Mouse (Mus musculus): Measurements from ENCODE around the gene Asap3. TPM values are rescaled to one million over a fixed set of nuclear protein-coding genes. Genes with fewer than 3 reads are reported as not detected.

Gene Asap3
- polyA plus RNA-seq, 1 experiment from 2014 or later: 1.6 TPM

DNA sequence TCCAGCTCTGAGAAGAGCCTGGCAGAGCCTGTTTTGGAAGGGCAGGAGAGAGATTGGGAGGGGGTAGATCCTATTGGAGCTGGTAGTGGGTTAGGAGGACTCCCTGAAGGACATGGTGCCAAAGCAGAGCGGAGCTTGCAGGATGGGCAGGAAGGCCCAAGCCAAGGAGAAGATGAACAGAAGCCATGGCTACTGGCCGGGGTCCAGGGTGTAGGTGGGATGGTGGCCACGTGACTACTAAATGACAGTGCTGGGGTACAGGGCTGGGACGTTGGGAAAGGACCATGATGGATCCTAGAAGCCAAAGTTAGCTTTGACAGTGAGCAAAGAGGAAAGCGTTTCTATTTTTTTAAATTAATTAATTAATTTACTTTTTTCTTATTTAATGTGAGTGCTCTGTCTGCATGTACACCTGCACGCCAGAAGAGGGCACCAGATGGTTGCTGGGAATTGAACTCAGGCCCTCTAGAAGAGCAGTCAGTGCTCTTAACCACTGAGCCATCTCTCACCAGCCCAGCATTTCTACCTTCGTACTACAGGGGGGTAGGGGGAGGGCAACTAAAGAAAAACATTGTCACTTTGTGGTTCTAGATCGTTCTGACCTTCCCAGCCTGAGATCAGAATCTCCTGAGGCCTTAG is 36.0 kb downstream of the Asap3 start:
- H3K4me2 ChIP-seq (replicated peaks; ENCODE audit: low read depth): no peak overlapping the region
- DNase-seq (ENCODE audit: low spot score) (peak; percentile 59), ATAC-seq (ENCODE audit: low FRiP score, low TSS enrichment) (no peak)
- H3K9me3 ChIP-seq (ENCODE audit: control insufficient read depth, low read length): no peaks in the 10 kb centered on the region
- no peak overlapping the region for H3K9ac ChIP-seq (ENCODE audit: low read length)
- no peak overlapping the region for H3K4me3 ChIP-seq (ENCODE audit: low read depth, low read length)
- no peak for TF ChIP-seq EP300 (optimal IDR thresholded peaks at IDR 0.05)
- TF ChIP-seq CTCF (IDR thresholded peaks at IDR 0.05; ENCODE audit: low read depth): peak; percentile 77
- H3K4me1 ChIP-seq (replicated peaks; ENCODE audit: control insufficient read depth, insufficient read depth): 0 out of 2 replicates have a peak, but pooled peaks cover under 1% of the 10 kb centered on the region
- WGBS: 50% methylated on average over 8 of the region's 8 CpGs
- H3K27ac ChIP-seq (replicated peaks): no peak overlapping the region
- H3K36me3 ChIP-seq (ENCODE audit: control insufficient read depth, insufficient read depth, low read length): no peaks in the 10 kb centered on the region
- H3K27me3 ChIP-seq (ENCODE audit: control insufficient read depth, insufficient read depth, low read length): no peaks in the 10 kb centered on the region

- H3K9me3 ChIP-seq (ENCODE audit: control insufficient read depth, low read length): no peaks in the 10 kb centered on the region
- no peaks in the 10 kb centered on the region for H3K36me3 ChIP-seq (ENCODE audit: control insufficient read depth, insufficient read depth, low read length)
- DNase-seq (ENCODE audit: low spot score): no peak
- no peak overlapping the region for H3K9ac ChIP-seq (ENCODE audit: low read length)
- no peak overlapping the region for H3K27ac ChIP-seq (replicated peaks)
- no peak for TF ChIP-seq CTCF (IDR thresholded peaks at IDR 0.05; ENCODE audit: low read depth)
- no peak for TF ChIP-seq EP300 (optimal IDR thresholded peaks at IDR 0.05)
- H3K4me3 ChIP-seq (ENCODE audit: low read depth, low read length): no peak overlapping the region
- 0 out of 2 replicates have a peak, but pooled peaks cover 2% of the 10 kb centered on the region for H3K4me1 ChIP-seq (replicated peaks; ENCODE audit: control insufficient read depth, insufficient read depth)
- 84% methylated on average over 7 of the region's 7 CpGs for WGBS
- H3K27me3 ChIP-seq (ENCODE audit: control insufficient read depth, insufficient read depth, low read length): no peaks in the 10 kb centered on the region
- no peak overlapping the region for H3K4me2 ChIP-seq (replicated peaks; ENCODE audit: low read depth)
- no peak for ATAC-seq (ENCODE audit: low FRiP score, low TSS enrichment)
These were observed 36.6 kb downstream of the Asap3 start for GRCm38 (mm10) chr4:136242728-136243127.

- Histone ChIP-seq H3K4me2 (replicated peaks; ENCODE audit: low read depth) (no peak overlapping the region), H3K27ac (replicated peaks) (no peak overlapping the region), H3K9me3 (ENCODE audit: control insufficient read depth, low read length) (no peaks in the 10 kb centered on the region), H3K27me3 (ENCODE audit: control insufficient read depth, insufficient read depth, low read length) (no peaks in the 10 kb centered on the region), H3K4me1 (replicated peaks; ENCODE audit: control insufficient read depth, insufficient read depth) (0 out of 2 replicates have a peak, but pooled peaks cover 2% of the 10 kb centered on the region), H3K36me3 (ENCODE audit: control insufficient read depth, insufficient read depth, low read length) (no peaks in the 10 kb centered on the region), H3K4me3 (ENCODE audit: low read depth, low read length) (no peak overlapping the region), H3K9ac (ENCODE audit: low read length) (no peak overlapping the region)
- no peak for DNase-seq (ENCODE audit: low spot score)
- no peak for TF ChIP-seq EP300 (optimal IDR thresholded peaks at IDR 0.05)
- no peak for TF ChIP-seq CTCF (IDR thresholded peaks at IDR 0.05; ENCODE audit: low read depth)
- ATAC-seq (ENCODE audit: low FRiP score, low TSS enrichment): no peak
- WGBS: 78% methylated on average over 7 of the region's 7 CpGs
These were observed 38.0 kb downstream of the Asap3 start for GRCm38 (mm10) chr4:136244208-136244607.

- Histone ChIP-seq H3K4me2 (replicated peaks; ENCODE audit: low read depth) (no peak overlapping the region), H3K9me3 (ENCODE audit: control insufficient read depth, low read length) (no peaks in the 10 kb centered on the region), H3K4me3 (ENCODE audit: low read depth, low read length) (no peak overlapping the region), H3K27ac (replicated peaks) (no peak overlapping the region), H3K4me1 (replicated peaks; ENCODE audit: control insufficient read depth, insufficient read depth) (0 out of 2 replicates have a peak, but pooled peaks cover 5% of the 10 kb centered on the region), H3K9ac (ENCODE audit: low read length) (no peak overlapping the region), H3K27me3 (ENCODE audit: control insufficient read depth, insufficient read depth, low read length) (no peaks in the 10 kb centered on the region), H3K36me3 (ENCODE audit: control insufficient read depth, insufficient read depth, low read length) (no peaks in the 10 kb centered on the region)
- WGBS: 60% methylated on average over 5 of the region's 5 CpGs
- DNase-seq (ENCODE audit: low spot score) (no peak), ATAC-seq (ENCODE audit: low FRiP score, low TSS enrichment) (no peak)
- TF ChIP-seq CTCF (IDR thresholded peaks at IDR 0.05; ENCODE audit: low read depth) (no peak), EP300 (optimal IDR thresholded peaks at IDR 0.05) (no peak)
These were observed 39.5 kb downstream of the Asap3 start for GRCm38 (mm10) chr4:136245681-136246080.

GRCm38 (mm10) chr4:136246568-136246969 is 40.4 kb downstream of the Asap3 start:
- 13% methylated on average over 12 of the region's 12 CpGs for WGBS
- ATAC-seq (ENCODE audit: low FRiP score, low TSS enrichment): no peak
- 0 out of 2 replicates have a peak, but pooled peaks cover 5% of the 10 kb centered on the region for H3K4me1 ChIP-seq (replicated peaks; ENCODE audit: control insufficient read depth, insufficient read depth)
- no peaks in the 10 kb centered on the region for H3K9me3 ChIP-seq (ENCODE audit: control insufficient read depth, low read length)
- DNase-seq (ENCODE audit: low spot score): peak; percentile 45
- H3K27me3 ChIP-seq (ENCODE audit: control insufficient read depth, insufficient read depth, low read length): no peaks in the 10 kb centered on the region
- peak overlapping the region; percentile 92 for H3K4me2 ChIP-seq (replicated peaks; ENCODE audit: low read depth)
- H3K36me3 ChIP-seq (ENCODE audit: control insufficient read depth, insufficient read depth, low read length): no peaks in the 10 kb centered on the region
- H3K27ac ChIP-seq (replicated peaks): no peak overlapping the region
- no peak overlapping the region for H3K4me3 ChIP-seq (ENCODE audit: low read depth, low read length)
- no peak for TF ChIP-seq EP300 (optimal IDR thresholded peaks at IDR 0.05)
- no peak for TF ChIP-seq CTCF (IDR thresholded peaks at IDR 0.05; ENCODE audit: low read depth)
- H3K9ac ChIP-seq (ENCODE audit: low read length): no peak overlapping the region

DNA sequence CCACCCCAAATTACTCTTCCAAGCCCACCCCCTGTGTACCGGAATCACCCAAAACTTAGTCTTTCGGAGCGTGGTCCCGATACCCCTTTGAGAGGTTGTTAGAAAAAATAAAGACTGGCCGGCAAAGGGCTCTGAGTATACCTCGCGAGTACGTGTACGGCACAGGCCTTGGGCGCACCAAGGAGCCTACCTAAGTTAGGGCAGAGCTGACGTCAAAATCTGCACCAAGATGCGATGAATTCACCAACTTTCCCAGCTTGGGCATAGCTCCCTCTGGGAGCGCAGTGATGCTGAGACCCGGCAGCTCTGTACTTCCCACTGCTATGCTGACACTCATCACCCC is 41.2 kb downstream of the Asap3 start:
- H3K4me1 ChIP-seq (replicated peaks; ENCODE audit: control insufficient read depth, insufficient read depth): 0 out of 2 replicates have a peak, but pooled peaks cover 5% of the 10 kb centered on the region
- no peak for TF ChIP-seq EP300 (optimal IDR thresholded peaks at IDR 0.05)
- TF ChIP-seq CTCF (IDR thresholded peaks at IDR 0.05; ENCODE audit: low read depth): no peak
- DNase-seq (ENCODE audit: low spot score) (no peak), ATAC-seq (ENCODE audit: low FRiP score, low TSS enrichment) (no peak)
- H3K9me3 ChIP-seq (ENCODE audit: control insufficient read depth, low read length): no peaks in the 10 kb centered on the region
- peak overlapping the region; percentile 92 for H3K4me2 ChIP-seq (replicated peaks; ENCODE audit: low read depth)
- H3K4me3 ChIP-seq (ENCODE audit: low read depth, low read length): peak overlapping the region; percentile 49
- H3K36me3 ChIP-seq (ENCODE audit: control insufficient read depth, insufficient read depth, low read length): no peaks in the 10 kb centered on the region
- H3K9ac ChIP-seq (ENCODE audit: low read length): no peak overlapping the region; the same call in 1 of the 2 replicates
- WGBS: 10% methylated on average over 14 of the region's 14 CpGs
- peak overlapping the region; percentile 40; the same call in 1 of the 2 replicates for H3K27ac ChIP-seq (replicated peaks)
- H3K27me3 ChIP-seq (ENCODE audit: control insufficient read depth, insufficient read depth, low read length): no peaks in the 10 kb centered on the region
